Mouse (Mus musculus): ENCODE data around the gene Gfer.
"Not testable (repeated sequence)": the region's sequence is repeated elsewhere in the genome, so short reads cannot be mapped to it uniquely, and the experiment has no call there.

Gene Gfer

DNA sequence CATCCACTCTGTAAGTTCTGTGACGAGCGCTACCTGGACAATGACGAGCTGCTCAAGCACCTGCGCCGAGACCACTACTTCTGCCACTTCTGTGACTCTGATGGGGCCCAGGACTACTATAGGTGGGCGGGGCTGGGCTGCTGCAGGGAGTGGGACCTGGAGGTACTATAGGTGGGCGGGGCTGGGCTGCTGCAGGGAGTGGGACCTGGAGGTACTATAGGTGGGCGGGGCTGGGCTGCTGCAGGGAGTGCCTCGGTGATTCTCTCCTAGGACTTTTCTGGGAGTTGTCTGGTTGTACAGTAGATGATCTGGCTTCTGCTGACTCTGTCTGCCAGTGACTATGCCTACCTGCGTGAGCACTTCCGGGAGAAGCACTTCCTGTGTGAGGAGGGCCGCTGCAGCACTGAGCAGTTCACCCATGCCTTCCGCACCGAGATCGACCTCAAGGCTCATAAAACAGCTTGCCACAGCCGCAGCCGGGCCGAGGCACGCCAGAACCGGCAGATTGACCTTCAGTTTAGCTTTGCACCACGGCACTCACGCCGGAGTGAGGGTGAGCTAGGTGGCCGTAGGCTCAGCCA lies 18.4 kb downstream of the Gfer start:
- DNase-seq, result no peak

DNA sequence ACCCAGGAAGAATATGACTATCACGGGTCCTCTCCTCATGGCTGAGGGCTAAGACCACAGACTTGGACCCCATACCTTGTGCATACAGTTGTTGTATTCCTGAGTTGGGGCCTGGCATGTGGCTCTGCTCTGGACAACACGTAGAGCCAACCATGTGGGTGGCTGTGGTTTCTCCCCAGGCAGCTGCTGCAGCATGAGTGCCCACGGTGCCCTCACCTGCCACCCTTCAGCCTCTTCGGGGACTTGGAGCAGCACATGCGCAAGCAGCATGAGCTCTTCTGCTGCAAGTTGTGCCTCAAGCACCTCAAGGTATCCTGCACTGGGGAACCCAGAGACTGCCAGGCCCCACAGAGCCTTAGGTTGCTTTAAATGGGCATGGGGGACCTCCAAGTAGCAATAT lies 19.1 kb downstream of the Gfer start:
- no peak for DNase-seq

DNA sequence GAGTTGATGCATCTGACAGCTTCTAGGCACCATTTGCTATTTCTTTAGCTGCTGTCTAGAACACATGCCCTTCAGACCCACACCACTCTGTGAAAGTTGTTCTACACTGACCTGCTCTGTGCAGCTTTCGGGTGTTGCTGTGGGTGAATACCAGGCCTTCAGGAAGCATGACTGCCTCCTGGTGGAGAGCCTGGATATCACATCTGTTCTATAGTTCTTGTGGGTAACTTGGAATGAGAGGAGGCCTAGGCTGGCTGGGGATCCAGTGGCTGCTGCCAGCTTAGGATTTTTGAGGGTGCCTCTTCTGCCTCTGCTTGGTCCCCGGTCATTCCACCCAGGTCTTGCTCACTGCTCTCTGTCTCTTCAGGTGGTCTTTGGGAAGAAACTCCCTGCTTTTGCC lies 19.8 kb downstream of the Gfer start:
- no peak for DNase-seq

DNA sequence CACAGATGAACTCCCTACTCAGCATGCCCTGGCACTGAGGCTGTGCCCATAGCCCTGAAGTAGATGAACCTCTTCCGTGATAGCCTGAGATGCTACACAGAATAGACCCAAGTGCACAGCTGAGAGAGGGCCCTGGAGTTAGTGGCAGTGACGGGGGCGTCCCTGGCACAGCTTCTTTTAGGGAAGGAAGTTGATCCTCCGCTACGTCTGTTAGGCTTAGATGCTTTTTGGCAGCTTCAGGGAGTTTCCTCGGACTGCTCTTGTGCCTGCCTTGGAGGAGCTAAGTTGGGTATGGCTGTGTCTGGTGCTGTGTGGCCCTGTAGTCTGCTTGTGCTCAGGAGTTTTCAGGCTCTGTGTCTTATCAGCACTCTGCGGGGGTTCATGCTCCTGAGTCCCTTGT lies 21.7 kb downstream of the Gfer start:
- DNase-seq, result no peak

DNA sequence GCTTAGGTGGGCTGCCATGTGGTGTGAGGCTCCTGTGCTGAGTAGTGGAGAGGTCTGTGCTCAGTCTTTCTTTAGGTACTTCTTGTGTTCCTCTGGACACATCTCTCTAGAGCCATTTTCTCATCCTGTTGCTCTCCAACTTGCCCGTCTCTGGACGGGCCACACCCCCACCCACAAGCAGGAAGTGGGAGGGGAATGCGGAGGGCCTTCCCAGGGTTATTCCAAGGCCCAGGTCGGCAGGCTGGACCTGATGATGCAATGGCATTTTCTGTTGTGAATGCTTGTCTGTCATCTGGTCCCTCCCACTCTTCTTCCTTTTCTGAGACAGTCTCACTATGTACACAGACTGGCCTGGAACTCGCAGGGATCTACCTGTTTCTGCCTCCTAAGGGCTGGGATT lies 23.8 kb downstream of the Gfer start:
- no peak for DNase-seq

DNA sequence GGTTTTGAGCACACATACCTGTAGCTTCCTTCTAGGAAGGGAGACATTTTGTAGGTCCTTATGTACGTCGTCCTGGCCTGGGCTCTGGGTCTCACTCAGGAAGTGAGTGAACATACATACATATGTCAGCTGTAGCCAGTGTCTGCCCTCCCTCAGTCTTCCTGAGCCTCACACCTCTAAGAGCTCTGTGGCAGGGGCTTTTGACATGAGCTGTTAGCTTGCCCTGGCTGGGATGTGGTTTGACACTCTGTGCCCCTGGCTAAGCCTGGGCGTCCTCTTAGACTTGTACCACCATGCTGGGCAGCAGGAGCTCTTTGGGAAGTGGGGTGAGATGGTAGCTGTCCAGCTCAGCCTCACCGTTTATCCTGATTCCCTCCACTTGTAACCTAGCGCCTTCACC lies 24.6 kb downstream of the Gfer start:
- no peak for DNase-seq

DNA sequence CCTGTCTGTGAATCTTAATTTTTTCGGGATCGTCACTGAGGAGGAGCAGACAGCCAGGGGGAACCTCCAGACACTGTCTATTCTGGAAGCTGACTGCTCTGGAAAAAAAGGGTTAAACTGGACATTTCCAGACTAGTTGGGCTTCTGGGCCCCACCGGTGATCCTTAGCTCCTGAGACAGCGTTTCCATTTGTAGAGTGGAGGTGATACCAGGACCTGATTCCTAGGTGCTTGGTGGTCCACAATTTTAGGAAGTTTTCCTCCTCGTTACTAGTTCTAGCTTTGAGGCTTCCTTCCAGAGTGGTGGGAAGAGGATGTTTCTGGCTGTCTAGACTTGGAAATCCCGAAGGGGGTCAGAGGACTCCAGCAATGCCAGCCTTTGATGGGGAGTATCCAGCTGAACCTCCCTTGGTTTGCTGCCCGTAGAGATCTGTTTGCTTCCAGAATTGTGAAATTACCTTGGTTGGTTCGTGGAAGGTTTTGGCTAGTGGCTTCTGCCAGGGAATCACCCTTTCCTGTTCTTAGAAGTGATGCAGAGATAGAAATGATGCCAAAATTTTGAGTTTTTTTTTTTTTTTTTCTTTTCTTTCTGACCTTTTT lies 25.6 kb downstream of the Gfer start:
- DNase-seq, result peak; percentile 39

DNA sequence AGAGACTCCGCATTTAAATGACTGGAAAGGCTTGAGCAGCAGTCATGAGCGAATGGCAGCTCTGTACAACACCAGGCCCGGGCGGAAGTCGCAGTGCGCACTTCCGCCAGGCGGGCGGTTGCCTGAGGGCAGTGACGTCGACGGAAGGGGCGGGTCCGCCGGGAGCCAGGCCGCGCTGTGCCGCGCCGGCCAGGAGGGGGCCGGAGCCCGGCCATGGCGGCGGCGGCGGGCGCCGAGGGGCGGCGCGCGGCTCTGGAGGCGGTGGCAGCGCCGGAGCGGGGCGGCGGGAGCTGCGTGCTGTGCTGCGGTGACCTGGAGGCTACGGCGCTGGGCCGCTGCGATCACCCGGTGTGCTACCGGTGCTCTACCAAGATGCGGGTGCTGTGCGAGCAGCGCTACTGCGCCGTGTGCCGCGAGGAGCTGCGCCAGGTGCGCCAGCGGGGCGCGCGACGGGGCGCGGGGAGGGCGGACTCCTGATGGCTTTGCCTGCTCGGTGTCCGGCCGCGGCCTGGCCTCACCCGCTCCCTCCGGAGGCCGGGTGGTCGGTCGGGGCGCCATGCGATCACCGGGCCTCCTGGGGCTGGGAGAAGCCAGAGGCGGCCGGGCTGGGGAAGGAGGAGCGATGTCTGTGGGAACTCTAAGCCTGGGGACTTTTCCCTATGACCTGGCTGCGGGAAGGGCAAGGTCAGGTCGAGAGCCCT lies 26.3 kb downstream of the Gfer start, which contains the start of gene Zfp598:
Gene Zfp598, plus strand, starts transcription at position 143 of the 701 bp plus-strand sequence.
- DNase-seq, result peak; percentile 94

DNA sequence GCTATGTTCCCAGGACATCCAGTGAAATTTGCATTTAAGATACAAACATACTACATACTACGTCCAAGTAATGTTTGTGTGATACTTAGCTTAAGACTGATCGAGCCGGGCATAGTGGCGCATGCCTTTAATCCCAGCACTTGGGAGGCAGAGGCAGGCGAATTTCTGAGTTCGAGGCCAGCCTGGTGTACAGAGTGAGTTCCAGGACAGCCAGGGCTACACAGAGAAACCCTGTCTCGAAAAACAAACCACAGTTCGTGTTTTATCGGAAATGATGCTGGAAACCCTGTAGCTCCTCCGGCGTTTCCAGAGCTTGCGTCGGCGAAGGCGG lies 26.8 kb downstream of the Gfer start:
- not testable (repeated sequence) for DNase-seq

DNA sequence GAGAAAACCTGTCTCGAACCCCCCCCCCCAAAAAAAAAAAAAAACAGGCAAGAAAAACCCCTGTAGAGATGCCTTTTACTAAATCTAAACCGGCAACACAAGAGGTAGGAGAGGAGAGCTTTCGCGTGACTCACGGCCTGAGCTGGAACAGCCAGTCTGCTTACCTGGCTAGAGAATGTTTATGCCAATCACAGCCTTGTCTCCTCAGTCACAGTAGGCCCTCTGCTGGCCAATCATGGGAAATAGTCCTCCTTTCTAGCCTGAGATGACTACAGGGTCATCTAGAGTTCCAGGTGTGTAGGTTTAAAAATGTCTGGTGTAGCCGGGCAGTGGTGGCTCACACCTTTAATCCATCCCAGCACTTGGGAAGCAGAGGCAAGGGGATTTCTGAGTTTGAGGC lies 28.5 kb downstream of the Gfer start:
- DNase-seq, result peak; percentile 84

DNA sequence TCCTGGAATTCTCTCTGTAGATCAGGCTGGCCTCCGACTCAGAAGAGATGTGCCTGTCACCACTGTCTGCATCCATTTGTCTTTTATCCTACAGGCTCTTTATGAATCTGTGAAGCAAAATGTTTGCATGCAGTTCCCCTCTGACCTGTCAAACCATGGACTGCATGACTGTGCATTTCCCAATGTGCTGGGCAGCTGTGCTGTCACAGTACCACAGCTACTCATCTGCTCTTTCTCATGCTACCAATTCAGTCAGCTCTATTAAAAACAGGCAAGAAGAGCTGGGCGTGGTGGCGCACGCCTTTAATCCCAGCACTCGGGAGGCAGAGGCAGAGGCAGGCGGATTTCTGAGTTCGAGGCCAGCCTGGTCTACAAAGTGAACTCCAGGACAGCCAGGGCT lies 28.9 kb downstream of the Gfer start:
- peak; percentile 43 for DNase-seq

DNA sequence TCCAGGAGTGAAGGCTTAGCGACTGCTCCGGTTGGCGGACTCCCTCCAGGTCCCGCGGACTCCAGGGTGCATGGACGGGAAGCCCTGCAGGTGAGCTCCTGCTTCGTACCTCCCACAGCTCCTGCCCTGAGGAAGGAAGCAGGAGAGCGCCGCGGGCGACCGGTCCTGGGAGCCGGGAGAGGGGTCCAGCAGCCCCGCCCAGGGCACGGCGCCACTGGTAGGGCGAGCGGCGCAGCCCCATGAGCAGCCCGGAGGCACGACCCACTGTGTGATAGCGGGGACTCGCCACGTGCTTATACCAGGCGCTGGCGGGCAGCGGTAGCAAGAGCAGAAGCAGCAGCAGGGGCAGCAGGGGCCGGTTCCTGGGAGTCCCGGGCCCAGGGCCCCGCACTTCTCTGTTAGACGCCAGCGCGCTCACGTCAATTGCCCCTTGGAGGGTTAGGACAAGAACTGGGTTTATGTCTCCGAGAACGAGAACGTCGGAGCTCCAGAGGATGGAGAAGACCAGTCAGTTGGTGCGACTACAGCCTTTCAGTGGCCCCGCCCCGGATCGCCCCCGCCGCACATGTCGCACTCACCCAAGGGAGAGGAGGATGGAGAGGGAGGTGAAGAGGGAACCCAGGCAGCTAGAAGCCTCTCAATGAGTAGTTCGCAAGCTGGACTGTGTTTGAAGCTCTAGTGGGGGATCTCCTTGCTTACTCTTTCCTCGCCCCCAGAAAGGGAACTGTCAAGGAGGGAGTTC lies 37.8 kb downstream of the Gfer start, which contains the start of gene Npw:
Gene Npw, minus strand, starts transcription at position 441 of the 742 bp plus-strand sequence.
- no peak for DNase-seq

DNA sequence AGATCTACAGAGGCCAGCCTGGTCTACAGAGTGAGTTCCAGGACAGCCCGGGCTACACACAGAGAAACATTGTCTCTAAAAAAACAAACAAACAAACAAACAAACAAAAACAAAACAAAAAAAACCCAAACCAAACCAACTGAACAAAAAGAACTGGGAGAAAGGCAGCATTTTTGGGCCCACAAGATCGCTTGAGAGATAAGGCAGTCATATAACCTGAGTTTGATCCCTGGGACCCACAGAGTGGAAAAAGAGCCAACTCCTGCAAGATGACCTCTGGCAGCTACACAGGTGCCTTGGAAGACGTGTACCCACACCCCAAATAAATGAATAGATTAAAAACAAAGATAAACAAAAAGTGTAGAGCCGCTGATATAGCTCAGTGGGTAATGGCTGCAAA lies 41.0 kb downstream of the Gfer start:
- no peak for DNase-seq

DNA sequence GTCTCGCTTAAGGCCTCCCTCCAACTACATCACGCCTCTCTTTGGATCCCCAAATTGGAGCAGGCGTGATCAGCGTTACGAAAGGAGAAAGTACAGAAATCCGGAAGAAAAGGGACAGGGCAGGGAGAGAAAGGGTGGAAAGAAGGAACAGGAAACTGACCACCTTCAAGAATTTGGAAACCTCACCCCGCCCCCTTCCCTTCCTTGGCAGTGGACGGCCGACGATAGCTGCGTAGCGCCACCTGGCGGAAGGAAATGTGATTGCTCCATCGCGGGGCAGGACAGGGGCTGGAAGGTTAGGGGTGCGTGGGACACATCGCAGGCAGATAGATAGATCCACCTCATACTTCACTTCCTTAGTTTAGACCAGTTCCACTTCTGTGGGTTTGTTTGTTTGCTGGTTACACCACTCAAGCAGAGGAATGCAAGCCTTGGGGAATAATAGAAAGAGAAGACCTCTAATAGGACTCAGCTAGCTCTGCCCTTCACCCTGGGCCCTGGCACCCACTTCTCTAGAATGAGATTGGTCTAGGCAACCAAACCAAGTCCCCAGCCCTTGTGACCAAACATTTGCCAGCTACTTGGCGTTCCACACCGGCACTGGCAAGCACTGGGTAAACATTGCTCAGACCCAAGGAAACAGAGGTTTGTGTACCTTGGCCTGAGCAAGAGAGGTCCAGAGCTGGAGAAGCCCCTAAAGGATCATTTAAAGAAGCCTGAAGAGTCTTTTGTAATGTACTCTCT lies 41.8 kb downstream of the Gfer start:
- peak; percentile 73 for DNase-seq

DNA sequence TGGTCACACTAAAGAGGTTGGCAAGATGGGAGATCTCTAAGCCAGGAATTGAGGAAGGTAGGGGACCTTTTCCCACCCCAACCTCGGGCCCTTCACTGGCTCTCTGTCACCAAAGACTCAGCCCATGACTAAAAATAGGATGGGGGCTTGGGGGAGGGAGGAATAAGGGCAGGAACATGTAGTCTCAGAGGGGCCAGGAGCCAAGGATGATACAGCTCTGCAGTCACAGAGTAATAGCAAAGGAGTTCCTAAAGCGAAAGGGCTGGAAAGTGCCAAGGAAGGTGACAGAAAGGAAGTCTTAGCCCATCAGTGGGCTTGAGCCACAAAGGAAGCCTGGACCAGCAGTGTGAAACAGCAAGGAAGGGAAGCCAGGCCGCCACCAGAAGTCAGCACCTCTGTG lies 44.1 kb downstream of the Gfer start:
- no peak for DNase-seq

DNA sequence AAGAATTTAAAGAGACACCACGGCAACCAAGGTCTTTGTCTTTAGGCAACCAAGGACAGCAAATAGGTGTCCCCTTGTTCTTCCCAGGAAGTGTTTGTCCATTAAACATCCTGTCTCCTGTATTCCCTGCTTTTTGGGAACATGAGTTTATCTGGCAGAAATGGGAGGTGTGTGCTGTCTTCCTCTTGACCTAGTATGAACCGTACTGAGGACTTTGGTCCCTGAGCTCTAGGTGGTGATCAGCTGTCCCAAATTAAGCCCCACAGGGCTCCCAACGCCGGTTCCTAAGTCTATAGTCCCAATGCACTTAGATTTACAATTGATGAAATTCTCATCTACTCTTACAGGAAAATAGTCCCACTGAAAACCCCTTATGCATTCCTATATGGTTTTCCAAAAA lies 45.2 kb downstream of the Gfer start:
- DNase-seq, result no peak

DNA sequence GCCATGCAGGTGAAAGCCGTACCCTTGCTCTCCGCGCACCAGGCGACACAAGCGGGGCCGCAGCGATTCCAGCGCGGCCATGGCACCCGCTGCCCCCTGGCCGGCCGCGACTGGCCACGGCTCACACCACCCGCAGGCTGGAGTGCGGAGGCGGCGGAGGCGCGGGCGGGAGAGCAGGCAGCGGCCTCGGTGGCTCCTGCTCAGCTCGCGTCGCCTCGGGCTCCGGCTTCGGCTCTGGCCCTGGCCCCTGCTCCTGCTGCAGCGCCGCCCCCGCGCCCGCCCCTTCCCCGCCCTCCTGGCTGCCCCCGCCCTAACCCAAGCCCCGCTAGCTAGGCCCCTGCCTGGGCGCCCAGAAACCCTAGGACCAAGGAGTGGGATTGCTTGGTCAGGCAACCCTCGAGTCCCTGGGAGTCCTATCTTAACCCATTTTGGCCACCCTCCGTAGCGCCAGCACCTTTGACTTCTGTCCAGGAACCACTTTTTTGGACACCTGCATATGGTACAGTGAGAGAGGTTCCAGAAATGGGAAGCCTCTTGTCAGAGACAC lies 45.8 kb downstream of the Gfer start, which contains the start of gene Slc9a3r2:
Gene Slc9a3r2, minus strand, starts transcription at position 258 of the 547 bp plus-strand sequence.
- peak; percentile 81 for DNase-seq

DNA sequence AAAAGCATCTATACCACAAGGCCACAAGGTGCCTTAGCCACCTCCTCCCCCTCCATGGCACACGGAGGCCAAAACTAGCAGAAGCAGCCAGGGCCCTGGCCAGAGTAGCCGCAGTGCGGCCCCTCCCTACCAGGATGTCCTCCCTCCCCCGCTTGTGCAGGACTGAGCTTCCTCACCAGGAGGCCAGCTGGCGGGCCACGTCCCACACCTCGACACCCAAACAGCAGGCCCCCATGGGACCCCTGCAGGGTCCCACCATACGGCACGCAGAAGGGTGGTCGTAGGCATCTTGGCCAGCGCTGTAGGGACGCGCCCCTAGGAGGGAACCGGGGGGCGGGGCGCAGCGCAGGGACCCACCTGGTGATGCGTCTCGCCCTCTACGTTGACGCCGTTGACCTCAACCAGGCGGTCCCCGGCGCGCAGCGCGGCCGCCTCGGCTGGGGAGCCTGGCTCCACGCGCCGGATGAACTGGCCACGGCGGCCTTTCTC lies 46.3 kb downstream of the Gfer start:
- peak; percentile 87 for DNase-seq

DNA sequence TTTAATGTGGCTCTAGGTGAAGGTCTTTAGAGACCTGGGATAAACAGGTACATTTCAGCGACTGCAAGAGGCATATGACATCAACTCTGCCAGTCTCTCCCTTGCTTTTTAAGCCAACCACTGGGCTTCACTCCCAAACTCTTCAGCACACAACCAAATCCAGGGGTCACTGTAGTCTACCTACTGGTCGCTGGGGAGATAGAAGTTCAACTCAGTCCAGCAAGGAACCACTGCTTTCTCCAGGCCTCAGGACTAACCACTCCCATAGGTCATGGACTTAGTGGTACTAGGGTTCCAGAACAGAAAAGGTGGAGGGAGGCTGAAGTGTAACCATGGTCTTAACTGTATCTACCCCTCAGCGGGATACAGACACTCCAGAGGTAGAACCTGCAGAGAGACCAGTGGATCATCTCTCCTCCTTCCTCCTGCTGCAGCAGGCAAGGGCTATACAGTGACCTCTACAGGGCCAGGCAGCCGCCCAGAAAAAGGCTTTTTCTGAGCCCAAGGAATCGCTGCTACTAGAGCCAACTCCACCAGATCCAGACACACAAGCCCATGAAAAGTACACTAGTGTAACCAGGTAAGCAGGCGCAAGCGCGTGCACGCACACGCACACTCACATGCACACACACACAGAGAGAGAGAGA lies 47.1 kb downstream of the Gfer start:
- DNase-seq, result peak; percentile 69

DNA sequence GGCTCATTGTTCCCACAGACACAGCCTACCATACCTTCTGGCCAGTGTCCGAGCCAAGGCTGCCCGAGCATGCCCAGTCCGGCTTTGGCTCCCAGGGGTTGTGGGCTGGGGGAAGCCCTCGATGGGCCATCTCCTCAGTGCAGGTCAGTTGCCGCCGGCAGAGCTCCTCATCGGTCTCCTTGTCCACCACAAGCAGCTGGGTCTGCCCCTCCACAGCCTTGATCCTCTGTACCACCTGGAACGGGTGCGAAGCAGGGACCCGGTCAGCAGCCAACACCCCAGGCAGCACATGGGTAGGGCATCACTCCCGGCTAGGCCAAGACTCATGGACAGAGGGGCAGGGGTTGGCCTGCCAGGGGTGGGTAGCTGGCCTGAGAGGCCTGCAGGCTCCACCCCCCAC lies 48.5 kb downstream of the Gfer start:
- peak; percentile 65 for DNase-seq

DNA sequence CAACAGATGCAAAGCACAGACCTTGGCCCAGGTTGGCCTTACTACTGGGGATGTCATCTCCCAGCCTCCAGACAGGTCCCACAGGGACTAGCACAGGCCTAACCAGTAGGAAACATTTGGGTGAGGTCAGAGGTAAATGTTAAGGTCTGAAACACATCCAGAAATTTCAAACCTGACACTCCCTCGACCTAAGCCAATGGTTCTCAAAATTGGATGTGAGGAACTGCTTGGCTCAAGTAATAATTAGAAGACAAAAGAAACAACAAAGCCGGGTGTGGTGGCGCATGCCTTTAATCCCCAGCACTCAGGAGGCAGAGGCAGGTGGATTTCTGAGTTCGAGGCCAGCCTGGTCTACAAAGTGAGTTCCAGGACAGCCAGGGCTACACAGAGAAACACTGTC lies 49.6 kb downstream of the Gfer start:
- no peak for DNase-seq

DNA sequence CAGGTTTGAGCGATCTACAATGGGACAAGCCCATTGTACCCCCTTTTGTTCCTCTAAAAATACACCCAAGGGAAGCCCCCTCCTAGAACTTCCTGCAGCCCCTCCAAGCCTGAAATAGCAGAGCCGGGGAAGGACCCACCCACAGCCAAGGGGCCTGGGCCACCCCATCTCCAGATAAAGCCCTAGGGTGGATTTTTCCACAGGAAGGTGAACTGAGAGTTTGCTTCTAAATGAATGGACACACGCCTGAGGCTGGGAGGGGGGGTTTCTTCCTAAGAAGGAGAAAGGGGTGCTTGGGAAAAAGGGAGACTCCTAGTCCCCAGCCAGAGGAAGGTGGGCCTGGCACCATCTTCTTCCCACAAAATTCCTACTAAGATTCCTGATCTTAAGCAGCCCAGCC lies 50.0 kb downstream of the Gfer start:
- DNase-seq, result no peak
